Mouse (Mus musculus) ovary, postnatal 36 days (tissue): Measurements from ENCODE around the gene 2410015M20Rik.
A peak's percentile ranks its signal among the peaks of the same experiment; 100 is the strongest.
"Not testable (repeated sequence)": the region's sequence is repeated elsewhere in the genome, so short reads cannot be mapped to it uniquely, and the experiment has no call there.

Experiments used
- DNase-seq: peaks from one replicate; pipeline ENCODE4 v3.0.0; 2022; ENCODE audit warnings: low spot score, mixed read lengths

The 2410015M20Rik gene

DNA sequence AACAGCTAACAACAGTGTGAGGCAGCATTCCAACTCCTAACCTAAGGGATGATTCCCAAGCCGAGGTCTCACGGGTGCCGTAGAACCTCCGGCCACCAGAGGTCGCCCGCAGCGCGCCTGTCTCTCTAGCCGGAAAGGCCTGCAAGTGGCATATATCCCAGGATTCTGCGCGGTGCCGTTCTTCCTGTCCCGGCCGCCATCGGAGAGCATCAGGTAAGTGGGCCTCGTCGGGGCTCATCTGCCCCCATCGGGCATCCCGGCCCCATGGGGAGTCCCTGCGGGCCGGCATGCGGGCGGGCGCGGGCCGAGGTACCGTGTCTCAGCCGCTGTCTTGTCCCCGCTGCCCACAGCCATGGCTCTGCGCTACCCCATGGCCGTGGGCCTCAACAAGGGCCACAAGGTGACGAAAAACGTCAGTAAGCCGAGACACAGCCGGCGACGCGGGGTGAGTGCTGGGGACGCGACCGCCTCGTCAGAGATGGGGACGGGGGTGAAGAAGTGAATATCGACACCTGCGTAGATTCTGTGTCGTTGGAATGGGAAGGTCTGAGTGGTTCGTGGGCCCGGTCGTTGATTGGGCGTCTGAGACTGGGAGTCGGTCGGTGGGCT is 3.8 kb upstream of the 2410015M20Rik start, which contains the start of gene Rpl36:
Gene Rpl36 (plus strand): TSS at position 181 of the 609 bp plus-strand sequence.
- peak; percentile 95 for DNase-seq

DNA sequence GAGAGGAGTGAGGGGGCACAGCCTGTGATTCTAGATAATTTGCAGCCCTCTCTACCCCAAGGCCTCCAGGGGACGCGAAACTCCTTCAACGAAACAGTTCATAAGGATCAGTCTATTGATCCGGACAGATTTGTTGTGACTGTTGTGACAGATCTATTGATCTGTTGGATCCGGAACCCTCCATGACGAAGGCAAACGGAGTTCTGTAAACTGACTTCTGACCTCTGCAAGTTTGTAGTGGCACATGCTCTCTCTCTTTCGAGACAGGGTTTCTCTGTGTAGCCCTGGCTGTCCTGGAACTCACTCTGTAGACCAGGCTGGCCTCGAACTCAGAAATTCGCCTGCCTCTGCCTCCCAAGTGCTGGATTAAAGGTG is 3.0 kb upstream of the 2410015M20Rik start:
- not testable (repeated sequence) for DNase-seq

DNA sequence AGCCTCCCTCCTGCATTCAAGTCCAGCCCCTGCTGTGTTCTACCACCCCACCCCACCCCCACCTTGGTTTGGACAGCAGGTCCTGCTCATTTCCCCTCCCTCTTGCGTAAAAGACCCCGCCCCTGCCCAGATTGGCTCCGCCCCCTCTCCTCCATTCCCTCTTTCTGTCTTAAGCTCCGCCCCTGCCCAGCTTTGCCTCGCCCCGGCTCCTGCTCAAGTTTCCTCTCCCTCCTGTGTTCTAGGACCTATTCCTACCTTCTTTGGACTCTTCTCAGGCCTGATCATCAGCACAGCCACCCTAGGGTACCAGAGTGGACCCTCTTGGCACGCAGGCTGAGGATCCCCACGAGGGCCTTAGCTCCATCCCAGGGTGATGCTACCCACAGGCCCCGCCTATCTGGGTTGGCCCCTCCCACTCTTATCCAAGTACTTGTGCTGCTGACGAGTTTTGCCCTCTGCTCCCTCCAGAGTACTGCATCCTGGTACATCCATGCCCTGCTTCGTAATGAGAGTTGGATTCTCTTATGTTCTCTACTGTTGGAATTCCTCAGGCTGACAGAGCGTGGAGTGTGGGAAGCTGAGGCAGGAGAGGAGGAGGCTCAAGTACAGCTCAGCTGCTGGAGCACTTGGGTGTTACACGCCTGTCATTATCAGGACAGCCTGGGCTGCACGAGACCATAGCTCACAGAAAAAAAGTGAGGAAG is 2.4 kb upstream of the 2410015M20Rik start:
- DNase-seq, result peak; percentile 50

DNA sequence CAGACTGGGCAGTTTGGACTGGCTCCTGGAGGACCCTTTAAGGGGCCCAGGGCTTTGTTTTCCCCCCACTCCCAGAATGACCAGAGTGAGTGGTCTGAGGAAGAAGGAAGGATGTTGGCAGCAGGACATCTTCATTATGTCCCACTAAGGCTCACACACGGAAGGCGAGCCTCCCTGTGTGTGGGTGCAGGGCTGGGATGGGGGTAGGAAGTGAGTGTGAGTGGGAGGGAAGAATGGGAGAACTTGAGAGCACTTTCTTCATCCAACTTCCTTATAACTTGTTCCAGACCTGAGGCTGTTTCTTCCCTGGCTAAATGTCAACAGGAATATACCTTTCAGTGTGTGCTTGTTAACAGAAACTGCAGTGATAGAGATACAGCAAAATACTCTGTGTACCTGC is 1.8 kb upstream of the 2410015M20Rik start:
- DNase-seq, result no peak

DNA sequence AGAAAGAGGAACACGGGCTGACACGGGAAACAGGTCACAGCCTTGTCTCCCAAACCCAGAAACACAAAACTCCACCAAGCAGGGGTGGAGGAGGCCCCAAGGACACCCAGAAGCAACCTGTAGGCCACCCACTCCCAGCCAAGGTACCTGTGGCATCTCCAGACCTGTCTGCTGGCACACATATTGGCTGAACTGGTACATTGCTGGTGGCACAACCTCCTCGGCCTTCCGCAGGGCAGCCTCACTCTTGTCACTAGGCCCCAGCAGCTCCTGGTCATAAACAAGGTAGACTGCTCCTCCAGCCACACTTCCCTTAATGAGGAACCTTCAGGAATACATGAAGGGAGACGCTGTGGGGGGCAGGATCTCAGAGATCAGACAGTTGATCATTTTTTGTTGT is 872 bp downstream of the 2410015M20Rik start:
- no peak for DNase-seq

DNA sequence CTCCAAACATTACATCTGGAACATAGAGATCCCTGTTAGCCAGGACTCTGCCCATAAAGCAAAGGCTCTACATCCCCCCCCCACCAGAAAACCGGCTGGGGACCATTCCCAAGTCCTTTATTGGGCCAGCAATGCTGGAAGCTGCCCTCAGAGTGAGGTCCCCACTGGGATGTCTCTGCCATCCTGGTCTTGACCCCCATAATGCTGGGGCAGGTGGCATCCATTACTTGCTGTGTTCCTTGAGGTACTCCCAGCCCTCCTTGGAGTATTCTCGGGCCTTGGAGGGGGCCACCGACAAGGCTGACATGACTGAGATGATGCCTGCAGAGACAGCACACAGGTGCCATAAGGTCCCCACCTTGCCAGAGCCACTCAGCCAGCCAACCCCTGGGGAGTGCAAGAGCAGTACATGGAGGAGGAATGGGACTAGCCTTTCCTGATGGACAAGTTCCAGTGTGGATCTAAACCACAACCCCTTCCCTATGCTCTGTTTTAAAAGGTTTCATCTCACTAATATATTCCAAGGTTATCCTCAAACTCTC is 2.0 kb downstream of the 2410015M20Rik start:
- no peak for DNase-seq

DNA sequence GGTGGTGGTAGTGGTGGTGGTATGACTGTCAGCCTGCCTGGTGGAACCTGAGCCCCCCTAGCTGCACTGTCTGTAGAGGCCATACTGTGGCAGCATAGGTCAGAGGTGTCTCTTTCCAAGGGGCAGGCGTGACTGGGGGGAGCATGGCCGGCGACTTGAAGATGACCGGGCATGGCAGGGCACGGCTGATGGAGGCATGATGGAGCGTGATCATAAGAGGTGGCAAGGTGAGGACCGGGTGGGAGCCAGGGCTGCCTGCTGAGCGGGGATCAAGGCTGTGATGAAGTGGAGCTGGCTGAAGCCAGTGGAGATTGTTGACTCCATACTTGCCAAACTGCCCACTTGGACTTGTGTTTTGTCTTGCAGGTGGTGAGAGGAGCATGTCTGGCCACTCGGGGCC is 4.1 kb downstream of the 2410015M20Rik start:
- no peak for DNase-seq

DNA sequence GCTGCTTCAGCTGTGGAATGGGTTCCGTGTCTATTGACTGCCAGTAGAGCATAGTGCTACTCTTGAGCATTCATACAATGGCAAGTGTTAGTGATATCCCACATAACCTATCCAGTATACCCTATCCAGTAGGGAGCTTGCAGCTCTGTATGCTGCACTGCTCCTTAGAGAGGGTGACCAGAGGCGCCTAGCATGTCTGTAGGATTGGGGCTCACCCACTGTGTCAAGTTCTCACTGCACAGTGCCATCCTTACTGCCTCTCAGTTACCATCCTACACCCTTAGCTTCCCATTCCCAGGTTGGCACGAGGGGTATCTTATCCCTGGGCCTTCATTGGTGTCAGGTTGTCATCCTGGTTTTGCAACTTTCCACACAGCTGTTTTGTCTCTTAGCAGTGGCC is 5.1 kb downstream of the 2410015M20Rik start:
- DNase-seq, result no peak

DNA sequence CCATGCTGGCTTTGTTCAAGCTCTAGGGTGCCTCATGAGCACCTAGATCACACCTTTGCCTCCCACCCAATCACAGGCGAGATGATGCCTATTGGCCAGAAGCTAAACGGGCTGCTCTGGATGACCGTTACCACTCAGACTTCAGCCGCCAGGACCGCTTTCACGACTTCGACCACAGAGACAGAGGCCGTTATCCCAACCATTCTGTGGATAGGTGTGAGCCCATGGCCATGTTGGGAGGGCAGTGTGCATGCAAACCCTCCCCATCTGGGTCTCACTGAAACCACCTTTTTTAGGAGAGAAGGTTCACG is 5.5 kb downstream of the 2410015M20Rik start:
- DNase-seq, result no peak

DNA sequence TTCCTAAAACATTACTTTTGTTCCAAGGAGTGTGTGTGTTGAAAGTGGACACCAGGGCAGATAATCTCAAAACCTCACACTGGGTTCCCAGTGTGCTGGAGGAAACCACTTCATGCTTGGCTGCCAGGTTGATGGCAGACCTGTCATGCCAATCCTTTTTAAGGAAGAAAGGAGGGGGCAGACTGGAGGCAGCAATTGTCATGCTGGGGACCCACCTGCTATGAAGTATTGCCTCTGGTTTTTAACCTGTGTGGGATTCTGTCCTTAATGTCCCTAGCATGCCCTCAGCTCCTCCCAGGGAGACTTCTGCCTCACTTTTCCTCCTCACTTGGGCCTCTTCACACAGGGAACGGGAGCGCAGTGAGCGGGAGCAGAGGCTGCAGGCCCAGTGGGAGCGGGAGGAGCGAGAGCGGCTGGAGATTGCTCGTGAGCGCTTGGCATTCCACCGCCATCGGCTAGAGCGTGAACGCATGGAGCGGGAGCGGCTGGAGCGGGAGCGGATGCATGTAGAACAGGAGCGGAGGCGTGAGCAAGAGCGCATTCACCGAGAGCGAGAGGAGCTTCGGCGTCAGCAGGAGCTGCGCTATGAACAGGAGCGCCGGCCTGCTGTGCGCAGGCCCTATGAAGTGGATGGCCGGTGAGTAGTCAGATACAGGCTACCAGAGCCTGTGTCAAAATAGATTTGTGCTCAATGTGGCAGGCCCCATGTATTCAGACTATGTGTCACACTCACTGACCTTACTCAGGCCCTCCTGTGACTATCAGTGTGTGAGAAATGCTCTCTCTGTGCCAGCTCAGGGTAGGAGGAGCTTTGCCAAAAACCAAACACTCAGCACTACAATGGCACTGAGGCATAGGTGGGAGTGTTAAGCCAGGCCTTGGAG is 6.1 kb downstream of the 2410015M20Rik start:
- no peak for DNase-seq

DNA sequence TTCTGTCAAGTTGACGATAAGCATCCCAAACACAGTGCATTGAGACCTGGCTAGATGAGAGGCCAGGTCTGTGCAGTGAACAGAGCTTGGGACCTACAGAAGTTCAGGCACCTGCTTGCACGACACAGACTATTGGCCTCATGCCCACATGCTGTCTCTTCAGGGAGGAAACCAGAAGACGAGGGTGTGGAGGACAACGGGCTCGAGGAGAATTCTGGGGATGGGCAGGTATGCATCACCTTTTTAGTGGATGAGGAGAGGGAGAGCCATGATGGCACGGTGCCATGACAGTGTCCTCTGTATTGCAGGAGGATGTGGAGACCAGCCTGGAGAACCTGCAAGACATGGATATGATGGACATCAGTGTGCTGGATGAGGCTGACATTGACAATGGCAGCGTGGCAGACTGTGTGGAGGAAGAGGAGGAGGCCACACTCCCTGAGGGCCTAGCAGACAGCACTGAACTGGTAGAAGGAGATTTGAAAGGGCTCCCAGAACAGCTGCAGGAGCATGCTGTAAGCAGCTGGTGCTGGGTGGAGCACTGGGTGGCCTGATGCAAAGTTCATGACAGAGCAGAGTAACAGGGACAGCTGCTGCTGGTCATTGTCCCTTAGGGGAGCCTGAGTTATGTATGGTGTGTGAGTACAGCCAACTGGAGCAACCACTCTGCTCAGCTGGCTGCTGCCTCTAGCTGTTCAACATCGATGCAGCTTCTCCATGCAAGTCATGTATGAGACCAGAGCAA is 15.9 kb downstream of the 2410015M20Rik start:
- DNase-seq, result no peak

DNA sequence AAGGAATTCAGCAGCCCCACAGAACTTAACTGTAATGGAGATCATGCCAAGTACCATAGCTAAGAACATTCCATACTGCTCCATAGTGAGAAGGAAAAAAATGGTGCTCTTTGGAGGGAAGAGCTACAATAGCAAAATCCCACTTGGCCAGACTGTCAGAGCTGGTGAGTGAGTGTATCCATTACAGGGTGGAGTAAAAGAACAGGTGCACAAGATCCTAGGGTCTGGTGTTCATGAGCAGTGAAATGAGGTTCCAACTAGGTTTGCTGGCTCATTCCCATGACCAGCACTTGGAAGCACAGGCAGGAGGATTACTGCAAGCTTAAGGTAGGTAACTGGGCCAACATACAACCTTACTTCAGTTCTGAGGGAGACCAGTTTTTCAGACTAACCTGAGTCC is 17.0 kb downstream of the 2410015M20Rik start:
- DNase-seq, result no peak

DNA sequence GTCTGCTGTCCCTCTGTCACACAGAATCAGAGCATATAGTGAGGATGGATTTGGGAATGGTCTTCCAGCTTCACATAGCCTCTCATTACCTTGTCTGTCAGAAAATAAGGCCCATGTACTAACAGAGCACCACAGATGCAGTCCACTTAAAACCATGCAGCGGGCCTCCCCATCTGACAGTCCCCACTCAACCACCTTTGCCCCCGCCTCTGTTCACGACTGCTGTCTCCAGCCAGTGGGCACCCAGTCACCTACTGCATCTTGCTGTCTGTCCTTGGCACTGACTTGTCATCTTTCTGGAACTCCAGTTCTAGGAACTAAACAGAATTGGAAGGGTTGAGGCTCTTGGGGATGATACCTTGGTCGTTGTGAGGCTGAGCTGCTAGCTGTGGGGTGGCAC is 20.6 kb downstream of the 2410015M20Rik start:
- DNase-seq, result no peak

DNA sequence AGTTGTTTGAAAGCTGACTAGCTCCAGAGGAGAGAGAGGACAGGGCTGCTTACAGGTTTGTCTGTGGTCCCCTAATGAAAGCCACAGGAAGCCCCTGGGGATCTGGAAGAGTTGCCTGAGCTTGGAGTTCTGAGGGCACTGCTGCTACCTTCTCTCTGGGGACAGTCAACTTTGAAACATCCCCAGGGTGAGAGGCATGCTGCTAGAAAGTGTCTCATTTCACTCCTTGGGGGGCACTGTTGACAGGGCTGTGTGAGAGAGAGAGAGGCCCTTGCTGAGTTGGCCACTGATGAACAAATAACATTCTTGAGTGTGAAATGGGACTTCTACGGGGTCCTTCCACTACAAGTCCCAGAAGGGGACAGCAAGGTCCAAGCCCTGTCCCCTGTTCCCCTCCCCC is 21.8 kb downstream of the 2410015M20Rik start:
- no peak for DNase-seq

DNA sequence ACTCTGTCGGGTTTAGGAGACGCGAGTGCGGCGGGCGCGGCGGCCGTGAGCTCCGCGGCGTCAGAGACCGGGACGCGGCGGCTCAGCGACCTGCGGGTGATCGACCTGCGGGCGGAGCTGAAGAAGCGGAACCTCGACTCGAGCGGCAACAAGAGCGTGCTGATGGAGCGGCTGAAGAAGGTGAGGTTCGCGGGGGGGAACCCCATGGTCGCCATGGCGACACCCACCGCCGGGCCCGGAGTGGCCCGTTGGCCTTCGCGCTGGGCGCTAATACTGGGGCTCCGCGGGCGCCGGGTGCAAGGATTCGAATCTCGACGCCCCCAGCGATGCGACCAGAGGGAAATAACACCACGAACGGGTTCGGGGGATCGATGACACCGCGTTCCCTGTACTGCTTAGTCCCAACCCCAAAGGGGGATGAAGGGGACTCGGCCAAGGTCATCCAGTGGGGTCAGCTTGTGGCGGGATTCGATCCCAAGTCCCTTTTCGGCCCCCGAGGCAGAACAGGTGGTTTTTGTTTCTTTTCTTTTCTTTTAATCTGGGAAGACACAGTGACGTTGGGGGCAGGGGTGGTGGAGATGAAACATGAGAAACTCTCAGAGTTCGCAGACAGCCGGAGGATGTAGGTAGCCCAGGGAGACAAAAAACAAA is 24.3 kb downstream of the 2410015M20Rik start:
- DNase-seq, result peak; percentile 65

DNA sequence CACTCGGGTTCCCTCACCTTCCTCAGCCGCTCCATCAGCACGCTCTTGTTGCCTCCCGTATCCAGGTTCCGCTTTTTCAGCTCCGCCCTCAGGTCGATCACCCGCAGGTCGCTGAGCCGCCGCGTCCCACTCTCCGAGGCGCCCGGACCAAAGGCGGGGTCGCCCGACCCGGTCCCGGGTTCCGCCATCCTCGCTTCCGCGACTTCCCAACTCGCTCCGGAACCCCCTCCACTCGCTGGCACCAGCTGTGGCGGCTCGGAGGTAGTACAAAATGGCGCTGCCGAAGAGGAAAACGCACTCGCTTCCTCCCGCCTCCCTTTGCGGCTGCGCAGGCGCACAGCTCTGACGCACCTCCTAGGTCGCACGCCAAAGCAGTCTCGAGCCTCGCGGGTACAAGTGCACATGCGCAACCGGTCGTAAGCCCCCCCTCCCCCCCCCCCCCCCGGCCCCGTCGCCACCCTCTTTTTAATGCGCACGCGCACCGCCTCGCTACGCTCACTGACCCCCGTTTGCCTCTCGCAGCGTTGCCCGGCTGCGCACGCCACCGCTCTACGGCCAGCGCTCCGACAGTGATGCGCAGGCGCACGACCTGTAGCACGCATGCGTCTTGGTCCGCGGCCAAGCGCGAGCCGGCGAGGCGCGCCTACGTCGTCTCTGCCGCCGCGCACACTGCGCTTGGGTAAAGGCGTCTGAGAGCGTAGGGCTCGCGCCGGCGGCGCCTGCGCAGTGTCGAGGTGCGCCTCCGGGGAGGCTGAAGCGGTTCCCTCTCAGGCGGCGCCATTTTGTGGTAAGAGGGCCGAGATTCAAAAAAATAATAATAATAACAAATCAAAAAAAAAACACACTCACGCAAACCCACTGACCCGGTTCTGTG is 25.1 kb downstream of the 2410015M20Rik start, which contains the start of the genes Safb2 and Safb:
Gene Safb2 (minus strand): TSS at position 329 of the 874 bp plus-strand sequence.
Gene Safb (plus strand): TSS at position 569 of the 874 bp plus-strand sequence.
- peak; percentile 100 for DNase-seq

DNA sequence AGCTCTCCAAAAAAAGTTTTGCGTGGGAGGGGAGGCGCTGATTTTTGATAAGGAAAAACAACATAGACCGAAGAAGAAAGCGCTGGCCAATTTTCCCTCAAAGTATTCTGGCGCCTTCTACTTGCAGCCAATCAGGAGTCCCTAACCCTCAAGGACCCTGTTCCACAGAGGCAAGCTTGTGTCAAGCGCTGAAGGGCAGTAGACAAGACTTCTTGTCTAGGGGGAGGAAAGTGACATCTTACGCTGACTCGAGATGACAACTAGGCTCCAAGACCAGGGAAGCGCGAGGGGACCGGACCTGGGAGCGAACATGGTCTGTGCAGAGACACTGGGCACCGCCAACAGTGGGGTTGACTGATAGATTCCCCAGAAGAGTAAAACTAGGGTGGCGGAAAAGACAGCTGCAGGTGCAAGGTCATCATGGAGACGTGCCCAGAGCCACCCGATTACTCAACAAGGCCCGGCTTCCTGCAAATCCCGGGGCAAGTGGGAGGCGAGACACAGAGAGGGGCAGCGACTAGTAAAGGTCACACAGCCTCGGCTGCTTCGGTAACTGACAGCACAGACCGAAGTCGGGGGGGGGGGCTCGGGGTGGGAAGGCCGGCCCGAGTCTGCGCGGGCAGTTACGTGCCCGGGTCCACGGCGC is 25.8 kb downstream of the 2410015M20Rik start:
- DNase-seq, result peak; percentile 43

DNA sequence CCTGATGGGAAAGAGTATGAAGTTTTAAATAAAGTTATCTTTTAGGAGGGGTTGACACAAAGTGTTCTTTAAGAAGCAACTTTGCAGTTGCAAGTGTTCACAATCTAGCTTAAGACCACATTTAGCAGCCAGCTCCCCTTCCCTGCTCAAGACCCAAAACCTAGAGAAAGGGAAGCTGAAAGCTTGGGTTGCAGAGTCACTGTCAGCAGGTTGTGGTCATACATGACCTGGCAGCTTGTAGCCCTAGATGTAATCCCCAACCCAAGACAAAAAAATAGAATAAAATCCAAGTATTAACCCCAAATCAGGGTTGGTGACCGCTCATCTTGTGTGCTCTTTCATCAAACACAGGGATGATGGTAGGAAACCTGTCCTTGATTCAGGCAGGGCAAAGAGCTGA is 26.5 kb downstream of the 2410015M20Rik start:
- DNase-seq, result no peak

DNA sequence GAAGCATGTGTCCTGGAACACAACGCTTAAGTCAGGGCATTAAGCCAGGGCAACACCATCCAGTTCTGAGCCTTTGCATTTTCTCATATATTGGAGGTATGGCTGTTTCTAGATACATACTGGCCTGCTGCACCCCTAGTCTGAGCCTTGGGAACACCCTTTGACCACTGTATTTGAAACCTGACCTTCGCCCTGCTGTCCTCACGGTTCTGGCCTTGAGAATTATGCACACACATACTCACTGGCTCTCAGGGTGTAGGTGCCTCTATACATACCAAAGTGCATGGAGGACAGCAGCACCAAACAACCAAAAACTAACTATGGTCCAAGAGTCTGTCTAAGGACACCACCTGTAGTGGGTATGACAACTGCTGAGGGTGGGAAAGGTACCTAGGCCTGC is 36.6 kb downstream of the 2410015M20Rik start:
- no peak for DNase-seq

DNA sequence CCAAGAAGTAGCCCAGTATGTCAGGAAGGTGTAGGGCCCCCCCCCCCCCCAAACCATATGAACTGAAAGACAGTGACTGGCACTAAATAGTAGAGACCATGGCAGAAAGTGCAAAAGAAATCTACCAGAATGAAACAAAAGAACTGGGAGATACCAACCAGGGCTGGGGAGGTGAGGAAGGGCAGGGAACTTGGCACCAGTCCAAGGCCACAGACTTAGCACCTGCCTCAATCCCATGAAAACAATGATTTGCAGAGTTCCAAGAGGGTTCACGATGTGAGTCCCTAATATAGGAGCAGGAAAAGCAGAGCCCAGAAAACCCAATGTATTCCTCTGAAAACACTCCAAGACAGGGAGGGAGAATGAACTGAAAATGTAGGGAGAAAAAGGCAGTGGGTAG is 37.4 kb downstream of the 2410015M20Rik start:
- DNase-seq, result no peak
